Mouse (Mus musculus) embryo, embryonic 10 days (tissue): ENCODE data around the gene Hdac1.
"Not testable (repeated sequence)": the region's sequence is repeated elsewhere in the genome, so short reads cannot be mapped to it uniquely, and the experiment has no call there.

Experiments
- DNase-seq: peaks from one replicate; pipeline ENCODE4 v3.0.0-alpha.2; 2015; ENCODE audit warnings: low spot score

The Hdac1 gene

DNA sequence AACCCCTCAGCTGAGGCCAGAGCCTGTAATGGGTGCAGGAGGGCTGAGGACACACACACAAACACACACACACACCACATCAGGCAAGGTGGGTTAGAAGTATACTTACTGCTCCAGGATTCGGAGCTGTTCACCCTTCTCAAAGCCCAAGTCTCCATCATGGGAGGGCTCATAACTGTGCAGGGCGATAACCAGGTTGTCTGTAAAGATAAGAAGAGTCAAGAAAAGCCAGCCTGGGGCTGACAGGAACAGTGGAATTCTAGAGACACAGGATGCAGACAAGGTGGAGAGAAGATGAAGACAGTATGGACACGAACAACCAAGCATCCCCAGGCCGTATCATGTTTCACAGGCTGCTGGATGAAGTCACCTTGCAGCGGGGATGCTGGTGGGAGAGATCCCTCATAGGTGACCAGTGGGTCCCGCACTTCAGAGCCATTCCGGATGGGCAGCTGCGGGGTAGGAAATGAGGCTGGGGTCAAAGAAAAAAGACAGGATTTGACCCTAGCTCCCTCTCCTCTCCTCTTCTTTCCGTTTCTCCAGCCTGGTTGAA lies 14.8 kb upstream of the Hdac1 start:
- DNase-seq: peak; percentile 28

DNA sequence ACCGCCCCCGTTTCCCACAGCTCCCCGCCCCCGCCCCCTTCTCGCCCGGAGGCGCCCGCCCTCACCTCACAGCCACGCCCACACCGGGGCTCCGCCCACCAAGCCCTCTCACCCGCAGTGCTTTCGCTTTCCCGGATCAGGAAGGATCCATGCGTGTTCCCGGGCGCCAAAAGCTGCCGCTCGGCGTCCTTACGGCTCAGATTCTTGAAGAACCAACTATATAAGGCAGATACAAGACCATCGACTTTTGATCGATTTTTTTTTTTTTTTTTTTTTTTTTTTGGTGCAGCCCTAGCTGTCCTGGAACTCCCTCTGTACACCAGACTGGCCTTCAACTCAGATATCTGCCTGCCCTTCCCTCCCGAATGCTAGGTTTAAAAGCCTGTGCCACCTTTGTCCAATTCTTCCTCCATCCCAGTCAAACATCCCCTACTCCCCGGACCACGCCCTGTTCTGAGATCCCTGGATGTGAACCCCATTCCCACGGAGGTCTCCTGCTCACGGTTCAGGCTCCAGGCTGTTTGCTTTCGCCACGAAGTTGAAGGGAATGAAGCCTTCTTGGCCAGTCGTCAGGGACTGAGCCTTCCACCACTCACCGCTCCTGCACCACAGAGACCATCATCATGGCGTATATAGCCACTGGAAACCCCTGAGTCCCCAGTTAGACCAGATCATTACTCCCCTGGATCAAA lies 14.2 kb upstream of the Hdac1 start:
- peak; percentile 92 for DNase-seq

DNA sequence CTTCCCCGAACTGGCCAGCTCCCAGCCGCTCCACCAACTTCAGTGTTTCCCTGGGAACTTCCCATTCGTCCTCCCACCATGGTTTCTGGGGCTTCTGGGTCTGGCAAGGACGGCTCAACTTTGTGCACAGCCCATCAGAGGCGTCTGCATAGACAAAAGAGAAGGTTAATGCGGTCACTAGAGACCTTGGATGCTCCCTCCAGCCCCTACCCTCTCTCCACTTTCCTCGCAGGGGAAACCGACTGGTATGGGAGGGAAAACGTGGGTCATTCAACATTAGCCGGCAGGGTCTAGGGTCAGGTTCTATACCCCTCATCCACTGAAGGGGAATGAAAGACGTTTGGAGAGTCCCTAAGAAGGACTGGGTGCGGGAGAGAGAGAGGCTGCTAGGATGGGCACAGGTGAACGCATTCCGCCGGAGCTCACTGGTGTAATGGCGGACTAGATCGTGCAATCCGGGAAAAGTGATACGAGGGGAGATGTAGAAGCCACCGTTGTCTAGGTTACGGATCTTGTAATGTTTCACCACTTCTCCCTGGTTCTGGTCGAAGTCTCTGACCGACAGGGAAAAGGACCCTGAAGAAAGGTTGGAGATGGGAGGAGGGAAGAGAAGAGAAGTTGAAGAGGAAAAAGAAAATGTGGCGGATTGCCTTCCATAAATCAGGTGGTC lies 13.5 kb upstream of the Hdac1 start:
- peak; percentile 20 for DNase-seq

DNA sequence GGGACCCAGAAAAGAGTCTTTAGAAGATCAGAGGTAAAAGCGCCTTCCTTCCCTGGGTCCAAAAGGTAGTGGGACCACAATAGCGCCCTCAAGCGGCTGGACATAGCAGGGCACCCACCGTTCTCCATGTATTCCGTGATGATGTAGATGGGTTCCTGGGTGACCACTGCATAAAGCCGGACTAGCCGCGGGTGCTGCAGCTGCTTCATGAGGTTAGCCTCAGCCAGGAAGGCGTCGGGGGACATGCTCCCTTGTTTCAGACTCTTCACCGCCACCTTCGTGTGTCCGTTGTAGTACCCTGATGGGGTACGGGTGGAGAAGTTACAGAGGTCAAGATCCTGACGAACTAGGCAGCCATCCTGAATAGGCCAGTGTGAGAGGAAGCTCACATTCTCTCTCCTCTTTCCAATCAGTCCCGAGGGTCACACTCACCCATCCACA lies 12.9 kb upstream of the Hdac1 start:
- peak; percentile 84 for DNase-seq

DNA sequence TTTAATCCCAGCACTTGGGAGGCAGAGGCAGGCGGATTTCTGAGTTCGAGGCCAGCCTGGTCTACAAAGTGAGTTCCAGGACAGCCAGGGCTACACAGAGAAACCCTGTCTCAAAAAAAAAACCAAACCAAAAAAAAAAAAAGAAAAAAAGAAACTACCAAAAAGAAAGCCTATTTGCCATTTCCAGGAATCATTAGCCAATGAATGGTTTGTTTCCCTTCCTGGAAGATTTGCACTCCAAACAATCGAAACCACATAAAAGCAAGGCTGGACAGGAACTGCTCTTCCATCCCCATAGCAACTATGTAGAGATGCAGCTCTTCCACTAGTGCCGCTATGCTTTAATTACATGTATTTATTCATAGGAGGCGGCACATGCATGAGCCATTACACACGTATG lies 12.0 kb upstream of the Hdac1 start:
- not testable (repeated sequence) for DNase-seq

DNA sequence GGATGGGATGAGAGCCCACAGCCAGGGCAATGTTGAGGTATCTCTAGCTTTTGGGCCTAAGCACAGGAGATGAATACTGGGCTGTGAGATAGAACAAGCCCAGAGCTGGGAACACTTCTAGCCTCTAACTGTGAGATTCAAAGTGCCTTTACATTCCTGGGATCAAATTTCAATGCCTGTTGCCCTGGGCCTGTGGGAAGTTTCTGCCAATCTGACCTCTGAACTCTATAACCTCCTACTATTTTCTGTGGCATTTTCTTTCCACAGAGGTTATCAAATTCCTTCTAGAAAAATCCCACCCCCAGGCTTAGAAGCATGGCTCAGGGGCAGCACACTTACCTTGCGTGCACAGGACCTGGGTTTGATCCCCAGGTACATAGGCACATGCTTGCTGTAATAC lies 7.8 kb upstream of the Hdac1 start:
- DNase-seq: peak; percentile 55

DNA sequence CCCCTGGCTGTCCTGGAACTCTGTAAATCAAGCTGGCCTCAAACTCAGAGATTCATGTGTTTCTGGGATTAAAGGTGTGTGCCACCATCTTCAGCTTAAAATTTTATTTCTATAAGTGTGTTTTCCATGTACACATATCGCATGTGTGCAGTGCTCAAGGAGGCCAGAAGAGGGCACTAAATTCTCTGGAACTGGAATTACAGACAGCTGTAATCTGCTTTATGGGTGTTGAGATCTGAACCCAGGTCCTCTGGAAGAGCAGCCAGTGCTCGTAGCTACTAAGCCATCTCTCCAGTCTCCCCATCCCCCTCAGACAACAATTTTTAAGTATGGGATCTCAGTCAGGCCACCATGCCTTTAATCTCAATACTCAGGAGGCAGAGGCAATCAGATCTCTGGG lies 6.8 kb upstream of the Hdac1 start:
- peak; percentile 32 for DNase-seq

DNA sequence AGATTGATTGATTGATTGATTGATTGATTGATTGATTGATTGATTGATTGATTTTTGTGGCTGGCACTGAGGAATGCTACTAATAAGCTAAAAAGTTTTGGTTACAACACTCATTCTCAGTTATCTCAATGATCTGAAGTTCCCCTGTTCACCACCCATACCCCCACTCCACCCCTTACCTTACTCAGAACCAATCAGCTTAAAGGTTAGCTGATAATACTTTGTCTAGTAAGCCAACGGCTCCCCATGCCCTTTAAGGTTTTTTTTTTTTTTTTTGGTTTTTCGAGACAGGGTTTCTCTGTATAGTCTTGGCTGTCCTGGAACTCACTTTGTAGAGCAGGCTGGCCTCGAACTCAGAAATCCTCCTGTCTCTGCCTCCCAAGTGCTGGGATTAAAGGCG lies 5.1 kb upstream of the Hdac1 start:
- DNase-seq: not testable (repeated sequence)

DNA sequence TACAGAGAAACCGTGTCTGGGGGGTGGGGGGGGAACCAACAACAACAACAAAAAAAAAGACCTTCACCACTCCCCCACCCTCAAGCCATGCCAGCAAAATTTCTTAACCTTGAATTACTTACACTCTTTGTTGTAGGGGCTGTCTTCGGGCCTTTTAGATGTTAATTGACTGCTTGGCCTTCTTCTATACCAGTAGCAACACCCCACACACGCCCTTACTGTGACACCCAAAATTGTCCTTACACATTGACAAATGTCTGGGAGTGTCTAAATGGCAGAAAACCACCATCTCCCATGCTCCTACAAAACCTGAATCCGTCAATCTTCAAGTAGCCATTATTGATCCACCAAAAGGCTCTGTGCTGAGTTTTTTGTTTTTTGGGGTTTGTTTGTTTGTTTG lies 1.6 kb upstream of the Hdac1 start:
- DNase-seq: no peak

DNA sequence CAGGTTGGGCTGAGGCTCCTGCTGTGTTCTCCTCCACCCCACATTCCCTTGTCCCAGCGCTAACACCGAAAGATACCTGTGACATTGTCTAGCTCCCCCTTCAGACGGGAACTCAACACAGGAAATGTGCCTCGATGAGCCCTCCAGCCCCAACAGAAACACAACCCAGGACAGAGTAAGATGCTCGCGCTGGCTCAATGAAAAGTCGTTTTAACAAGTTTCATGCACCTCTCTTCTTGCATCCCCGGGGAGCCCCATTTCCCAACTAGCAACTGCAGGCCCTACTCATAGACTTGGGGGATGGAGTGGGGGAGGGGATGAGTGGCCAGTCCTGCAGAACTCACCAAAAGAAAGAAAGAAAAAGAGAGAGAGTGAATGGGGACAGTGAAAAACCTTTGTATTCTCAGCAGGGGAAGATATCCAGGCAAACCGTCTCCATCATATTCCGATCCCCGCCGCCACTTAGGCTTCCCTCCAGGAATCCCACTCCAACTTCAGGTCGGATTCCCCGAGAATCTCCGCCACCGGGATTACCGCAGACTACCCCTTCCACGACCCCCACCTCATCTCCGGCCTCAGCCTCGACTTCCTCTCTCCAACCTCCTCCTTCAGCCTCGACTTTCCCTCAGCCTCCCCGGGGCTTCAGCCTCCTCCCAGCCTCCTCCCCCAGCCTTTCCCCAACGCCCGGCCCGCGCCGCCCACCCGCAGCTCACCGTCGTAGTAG lies 483 bp downstream of the Hdac1 start:
- peak; percentile 57 for DNase-seq

DNA sequence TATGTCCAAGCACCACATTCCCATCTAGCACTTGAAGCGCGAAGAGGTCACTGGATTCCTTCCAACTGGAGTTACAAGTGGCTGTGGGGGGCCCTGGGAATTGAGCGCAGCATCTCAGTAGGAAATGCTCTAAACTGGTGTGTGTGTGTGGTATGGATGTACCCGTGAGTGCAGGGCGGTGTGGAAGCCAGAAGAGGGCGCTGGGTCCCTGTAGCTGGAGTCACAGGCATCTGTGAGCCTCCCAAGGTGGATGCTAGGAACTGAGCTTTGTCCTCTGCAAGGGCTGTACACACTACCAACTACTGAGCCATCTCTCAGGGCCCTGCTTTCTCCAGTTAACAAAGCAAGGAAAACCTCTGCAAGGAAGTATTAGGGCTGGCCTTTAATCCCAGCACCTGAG lies 2.5 kb downstream of the Hdac1 start:
- no peak for DNase-seq

DNA sequence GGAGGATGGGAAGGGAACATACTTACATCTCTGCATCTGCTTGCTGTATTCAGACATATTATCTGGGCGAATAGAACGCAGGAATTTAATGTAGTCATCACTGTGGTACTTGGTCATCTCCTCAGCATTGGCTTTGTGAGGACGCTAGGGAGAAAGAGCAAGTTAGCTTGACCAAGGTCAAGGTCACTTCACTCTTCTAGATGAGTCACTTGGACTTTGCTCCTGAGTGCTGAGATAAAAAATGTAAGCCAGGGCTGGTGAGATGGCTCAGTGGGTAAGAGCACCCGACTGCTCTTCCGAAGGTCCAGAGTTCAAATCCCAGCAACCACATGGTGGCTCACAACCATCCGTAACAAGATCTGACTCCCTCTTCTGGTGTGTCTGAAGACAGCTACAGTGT lies 13.6 kb downstream of the Hdac1 start:
- DNase-seq: not testable (repeated sequence)

DNA sequence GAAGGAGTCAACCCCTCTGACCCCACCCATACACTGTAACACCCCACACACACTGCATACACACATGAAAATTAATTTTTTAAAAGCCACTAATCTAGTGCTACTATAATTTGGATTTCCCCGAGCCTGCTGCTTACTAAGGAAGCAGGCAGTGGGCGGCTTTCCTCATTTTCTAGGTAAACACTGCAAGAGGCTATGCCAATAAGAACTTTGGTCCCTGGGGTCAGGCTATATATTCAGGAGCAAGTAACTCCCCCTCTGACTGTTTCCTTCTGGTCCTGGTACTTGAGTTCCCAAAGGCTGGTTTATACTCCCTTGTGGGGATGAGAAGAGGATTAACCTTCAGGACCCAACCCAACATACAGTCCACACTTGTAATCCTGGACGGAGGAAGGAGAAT lies 16.6 kb downstream of the Hdac1 start:
- DNase-seq: no peak

DNA sequence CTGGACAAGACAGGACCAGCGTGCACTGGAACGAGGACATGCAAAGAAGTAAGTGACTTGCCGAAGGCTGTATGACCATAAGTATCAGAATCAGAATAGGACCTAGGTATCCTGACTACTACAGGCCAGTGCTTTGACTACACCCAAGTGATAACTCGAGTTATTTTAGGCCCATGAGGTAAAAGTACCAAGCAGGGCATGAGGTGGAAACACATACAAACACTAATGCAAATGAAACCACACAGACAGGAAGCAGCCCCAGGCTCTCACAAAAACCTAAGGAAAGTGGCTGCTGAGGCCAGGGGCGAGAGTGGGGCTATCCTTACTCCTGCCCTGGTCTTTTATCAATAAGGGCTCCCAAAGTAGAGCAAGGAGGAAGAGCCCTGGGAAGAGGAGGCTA lies 17.2 kb downstream of the Hdac1 start:
- no peak for DNase-seq

DNA sequence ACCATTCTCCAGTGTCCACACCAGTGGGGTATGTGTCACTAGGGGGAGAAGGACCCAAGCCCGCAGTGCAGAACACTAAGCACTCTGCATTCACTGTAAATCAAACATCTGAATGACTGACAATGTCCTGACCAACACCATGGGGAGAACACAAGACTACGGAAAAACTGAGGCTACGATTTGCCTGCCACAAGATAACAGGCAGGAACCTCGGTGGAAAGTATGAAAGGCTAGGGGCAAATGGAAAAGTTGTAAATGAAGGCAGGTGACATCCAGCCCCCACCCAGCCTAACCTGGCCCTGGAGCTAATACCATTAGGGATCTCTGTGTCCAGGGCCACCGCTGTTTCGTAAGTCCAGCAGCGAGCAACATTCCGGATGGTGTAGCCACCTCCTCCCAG lies 24.0 kb downstream of the Hdac1 start:
- DNase-seq: no peak

DNA sequence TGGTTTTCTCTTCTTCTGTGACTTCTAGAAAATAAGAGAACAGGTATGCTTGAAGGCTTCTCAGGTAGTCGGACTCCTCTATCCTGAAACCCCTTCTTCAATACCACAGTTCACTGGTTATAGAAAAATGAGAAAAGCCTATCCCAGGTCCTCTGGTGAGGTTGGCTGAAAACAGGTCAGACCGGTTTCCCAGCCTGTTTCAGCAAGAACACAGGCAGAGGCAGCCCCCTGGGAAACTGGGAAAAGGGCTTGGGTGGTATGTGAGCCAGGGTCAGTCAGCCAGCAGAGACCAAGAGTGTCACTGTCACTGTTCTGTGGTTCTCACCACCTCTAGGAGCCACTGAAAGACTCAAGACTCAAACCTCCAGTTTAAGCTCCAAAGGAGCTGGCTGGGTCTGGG lies 25.6 kb downstream of the Hdac1 start:
- peak; percentile 54 for DNase-seq

DNA sequence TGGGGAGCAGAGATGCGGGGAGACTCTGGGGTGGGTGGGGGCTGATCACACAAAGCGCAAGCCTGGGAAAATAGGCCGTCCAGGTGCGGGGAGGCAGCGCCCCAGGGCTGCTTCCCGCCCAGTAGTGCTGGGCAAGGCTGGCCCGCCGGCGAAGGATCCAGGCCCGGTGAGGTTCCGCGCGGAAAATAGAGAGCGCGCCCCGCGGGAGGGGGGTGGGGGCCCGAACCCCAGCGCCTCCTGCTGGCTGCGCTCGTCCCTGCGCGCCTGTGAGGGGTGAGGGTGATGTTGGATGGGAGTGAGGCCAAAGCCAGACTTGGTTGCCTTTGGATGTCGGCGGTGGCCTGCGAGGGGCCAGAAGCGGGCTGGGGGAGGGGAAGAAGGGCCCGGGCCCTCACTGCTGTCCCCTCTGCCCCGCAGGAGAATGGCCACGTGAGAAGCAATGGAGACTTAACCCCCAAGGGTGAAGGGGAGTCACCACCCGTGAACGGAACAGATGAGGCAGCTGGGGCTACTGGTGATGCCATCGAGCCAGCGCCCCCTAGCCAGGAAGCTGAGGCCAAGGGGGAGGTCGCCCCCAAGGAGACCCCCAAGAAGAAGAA lies 28.1 kb downstream of the Hdac1 start:
- DNase-seq: peak; percentile 65

DNA sequence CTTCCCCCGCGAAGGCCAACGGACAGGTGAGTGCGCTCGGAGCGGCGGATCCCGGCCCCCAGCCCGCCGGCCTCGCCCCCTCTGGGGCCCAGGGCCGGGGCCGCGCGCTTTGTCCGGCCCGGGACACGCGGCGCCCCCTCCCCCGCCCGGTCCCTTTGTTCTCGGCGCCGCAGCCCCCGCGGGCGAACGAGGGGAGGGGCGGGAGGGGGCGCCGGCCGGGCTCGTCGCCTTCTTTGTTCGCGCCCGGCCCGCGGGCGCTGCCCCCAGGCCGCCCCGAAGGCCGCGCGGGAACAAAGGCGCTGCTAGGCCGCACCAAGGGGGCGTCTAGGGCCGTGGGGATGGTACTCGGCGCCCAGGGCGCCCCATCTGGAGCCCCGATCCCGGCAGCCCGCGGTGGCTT lies 28.6 kb downstream of the Hdac1 start:
- DNase-seq: no peak

DNA sequence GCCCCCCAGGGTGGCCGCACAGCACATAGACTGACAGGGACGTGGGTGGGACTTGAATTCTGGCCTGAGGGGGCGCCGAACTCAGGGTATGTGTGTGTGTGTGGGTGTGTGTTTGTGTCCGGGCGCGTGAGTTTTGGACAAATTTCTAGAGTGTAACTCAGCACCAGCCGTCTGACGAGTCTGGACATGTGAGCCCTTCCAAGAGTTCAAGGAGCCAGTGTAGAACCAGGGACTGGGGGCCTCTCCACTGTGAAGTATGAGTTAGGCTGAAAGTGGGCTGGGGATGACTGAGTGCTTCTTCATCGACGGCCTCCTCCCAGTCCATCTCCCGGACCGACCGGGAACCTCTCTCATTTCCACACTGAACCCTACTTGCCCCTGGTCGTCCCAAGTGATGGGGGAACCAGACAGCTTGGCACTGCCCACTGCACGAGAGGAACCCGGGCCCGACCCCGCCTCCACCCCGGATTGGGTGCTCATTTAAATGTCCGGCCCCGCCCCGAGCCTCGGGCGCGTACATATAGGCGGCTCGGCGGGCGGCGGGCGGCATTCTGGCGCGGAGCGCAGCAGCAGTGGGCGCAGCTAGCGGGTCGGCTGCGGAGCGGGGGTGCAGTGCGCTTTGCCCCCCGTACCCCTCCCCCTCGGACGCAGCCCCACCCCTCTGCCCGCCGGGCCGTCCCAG lies 29.3 kb downstream of the Hdac1 start, which contains the start of gene Marcksl1:
Marcksl1 (plus strand) TSS at position 496 of the 682 bp plus-strand sequence.
- peak; percentile 87 for DNase-seq

DNA sequence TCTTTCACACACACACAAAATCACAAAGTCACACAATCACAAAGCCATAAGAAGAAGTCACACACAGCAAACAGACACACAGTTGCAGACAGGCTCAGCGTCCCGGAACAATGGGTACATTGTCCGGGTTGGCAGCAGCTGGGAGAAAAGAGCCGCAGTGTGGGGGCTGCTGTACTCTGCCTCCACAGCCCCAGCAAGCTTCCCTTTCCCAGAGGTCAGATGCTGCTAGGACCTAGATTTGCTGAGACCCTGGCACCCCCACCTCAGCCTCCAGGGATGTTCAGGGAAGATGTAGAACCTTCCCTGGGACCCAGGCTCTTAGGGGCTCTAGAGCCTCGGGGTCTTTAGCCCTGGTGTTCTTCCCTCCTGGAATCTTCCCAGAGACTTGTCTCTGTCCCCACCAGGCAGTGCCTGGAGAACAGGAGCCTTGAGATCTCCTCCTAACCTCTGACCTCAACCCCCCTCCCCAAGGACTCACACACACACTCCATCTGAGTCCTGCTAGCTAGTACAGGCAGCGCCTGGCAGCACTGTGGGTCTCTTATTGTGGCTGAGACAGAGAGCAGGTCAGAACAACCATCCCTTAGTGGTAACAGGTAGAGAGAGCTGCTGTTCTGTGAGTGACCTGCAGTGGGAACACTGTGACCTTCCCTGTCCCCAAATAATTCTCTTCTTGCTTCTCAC lies 31.0 kb downstream of the Hdac1 start:
- no peak for DNase-seq

DNA sequence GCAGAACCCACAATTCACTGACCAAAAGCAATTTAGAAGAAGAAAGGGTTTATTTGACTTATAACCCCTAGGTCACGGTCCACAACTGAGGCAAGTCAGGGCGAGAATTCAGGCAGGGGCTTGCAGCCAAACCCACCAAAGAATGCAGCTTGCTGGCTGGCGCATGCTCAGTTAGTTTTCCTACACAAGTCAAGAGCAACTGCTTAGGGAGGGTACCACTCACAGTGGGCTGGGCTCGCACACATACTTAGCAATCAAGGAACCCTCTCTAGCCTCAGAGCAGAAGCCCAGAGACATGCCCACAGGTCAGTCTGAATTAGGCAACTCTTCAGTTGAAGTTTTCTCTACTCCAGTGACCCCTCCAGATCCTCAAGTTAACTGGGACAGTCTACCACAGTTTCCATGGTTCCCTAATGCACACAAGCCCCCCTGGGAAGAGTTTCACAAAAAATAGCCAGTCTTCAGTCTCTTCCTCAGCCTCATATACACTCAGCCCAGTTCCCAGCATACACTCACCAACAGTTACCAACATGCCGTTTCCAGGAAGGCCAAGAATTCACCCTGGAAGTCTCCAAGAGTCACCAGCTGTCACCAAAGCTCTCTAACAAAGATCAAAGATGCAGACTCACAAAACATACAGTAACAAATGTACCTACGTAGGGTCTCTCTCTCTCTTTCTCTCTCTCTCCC lies 31.6 kb downstream of the Hdac1 start:
- peak; percentile 57 for DNase-seq
